Mouse (Mus musculus) neural tube, embryonic 12.5 days (tissue): ENCODE data around the gene Plch2. TPM values are rescaled to one million over a fixed set of nuclear protein-coding genes. Genes with fewer than 3 reads are reported as not detected.
"Not testable (repeated sequence)": the region's sequence is repeated elsewhere in the genome, so short reads cannot be mapped to it uniquely, and the experiment has no call there.

Experiments
- ATAC-seq: fragments of 200-750 bp; cut with Nextera tagmentation; 2 replicates; pipeline ENCODE4 v1.8.0; 2017; ENCODE audit warnings: low read depth, mild to moderate bottlenecking, moderate TSS enrichment, moderate library complexity; ENCODE audit not compliant: low FRiP score
- H3K27ac ChIP-seq: fragments of 300-500 bp; sonication (generic); 2 replicates; pipeline ENCODE4 v1.5.1; 2016
- H3K27me3 ChIP-seq: fragments of 300-500 bp; sonication (generic); replicated peaks from 2 replicates; pipeline ENCODE4 v1.6.1; 2016; ENCODE audit warnings: mild to moderate bottlenecking
- H3K36me3 ChIP-seq: fragments of 300-500 bp; sonication (generic); 2 replicates; pipeline ENCODE4 v1.6.1; 2016; ENCODE audit warnings: mild to moderate bottlenecking
- H3K4me1 ChIP-seq: fragments of 300-500 bp; sonication (generic); 2 replicates; pipeline ENCODE4 v1.6.1; 2016
- H3K4me2 ChIP-seq: fragments of 300-500 bp; sonication (generic); replicated peaks from 2 replicates; pipeline ENCODE4 v1.6.1; 2016; ENCODE audit warnings: mild to moderate bottlenecking
- H3K4me3 ChIP-seq: fragments of 300-500 bp; sonication (generic); 2 replicates; pipeline ENCODE4 v1.5.1; 2016
- H3K9ac ChIP-seq: fragments of 300-500 bp; sonication (generic); 2 replicates; pipeline ENCODE4 v1.6.1; 2016; ENCODE audit warnings: mild to moderate bottlenecking
- H3K9me3 ChIP-seq: fragments of 300-500 bp; sonication (generic); 2 replicates; pipeline ENCODE4 v1.6.1; 2016; ENCODE audit warnings: mild to moderate bottlenecking
- WGBS: fragments of 180-500 bp; shearing (Covaris S2); methylation state at CpG from one replicate; pipeline ENCODE4 v1.1.7; 2016; 5-methylcytosine and 5-hydroxymethylcytosine counted together
- polyA plus RNA-seq: library from polyadenylated mRNA; unstranded; fragments of >200 nt; fragmentation: Nextera tagmentation; extraction: Ambion mirVana; gene quantifications from 2 replicates; pipeline ENCODE4 v1.2.1, GENCODE M21; 2016

The Plch2 gene
- polyA plus RNA-seq, 1 experiment from 2014 or later = 4.1 TPM

- H3K27me3 ChIP-seq = no peaks in the 10 kb centered on the region
- peak within 1 kb of the TSS; percentile 98 for H3K4me3 ChIP-seq
- ATAC-seq = peak; percentile 97
- no peaks in the 10 kb centered on the region for H3K9me3 ChIP-seq
- under 1% methylated on average over 85 of the region's 85 CpGs for WGBS
- H3K9ac ChIP-seq = peak within 1 kb of the TSS; percentile 92
- H3K36me3 ChIP-seq = peaks cover 21% of the 10 kb centered on the region
- peak within 1 kb of the TSS; percentile 86 for H3K27ac ChIP-seq
- H3K4me1 ChIP-seq = peaks cover 30% of the 10 kb centered on the region
- H3K4me2 ChIP-seq = peak within 1 kb of the TSS; percentile 97
These were observed 29.8 kb upstream of the Plch2 start, which contains the start of the genes Rer1 and Morn1 for GRCm38 (mm10) chr4:155086108-155087024. Gene Rer1, minus strand, starts transcription at chr4:155086382. Gene Morn1, plus strand, starts transcription at chr4:155086577.

- Histone ChIP-seq H3K4me2 (peak overlapping the region; percentile 97), H3K9ac (peak overlapping the region; percentile 92), H3K36me3 (peaks cover 28% of the 10 kb centered on the region), H3K27ac (peak overlapping the region; percentile 86), H3K27me3 (no peaks in the 10 kb centered on the region), H3K9me3 (no peaks in the 10 kb centered on the region), H3K4me3 (peak overlapping the region; percentile 98), H3K4me1 (peaks cover 30% of the 10 kb centered on the region)
- WGBS = 9% methylated on average over 35 of the region's 35 CpGs
- no peak; the same call in 1 of the 2 replicates for ATAC-seq
These were observed 28.9 kb upstream of the Plch2 start for GRCm38 (mm10) chr4:155085206-155086107.

GRCm38 (mm10) chr4:155084351-155084750, 27.8 kb upstream of the Plch2 start:
- peaks cover 30% of the 10 kb centered on the region for H3K4me1 ChIP-seq
- no peak overlapping the region for H3K4me3 ChIP-seq
- no peaks in the 10 kb centered on the region for H3K27me3 ChIP-seq
- H3K9me3 ChIP-seq = no peaks in the 10 kb centered on the region
- H3K36me3 ChIP-seq = peaks cover 39% of the 10 kb centered on the region
- H3K27ac ChIP-seq = no peak overlapping the region
- peak overlapping the region; percentile 5 for H3K4me2 ChIP-seq
- no peak overlapping the region for H3K9ac ChIP-seq
- no peak for ATAC-seq
- WGBS = 91% methylated on average over 7 of the region's 7 CpGs

GRCm38 (mm10) chr4:155083553-155083952, 27.0 kb upstream of the Plch2 start:
- no peak overlapping the region for H3K4me3 ChIP-seq
- no peak overlapping the region for H3K27ac ChIP-seq
- no peaks in the 10 kb centered on the region for H3K27me3 ChIP-seq
- H3K4me1 ChIP-seq = peaks cover 30% of the 10 kb centered on the region
- ATAC-seq = no peak
- WGBS = 93% methylated on average over 4 of the region's 4 CpGs
- peaks cover 44% of the 10 kb centered on the region for H3K36me3 ChIP-seq
- no peak overlapping the region for H3K9ac ChIP-seq
- no peaks in the 10 kb centered on the region for H3K9me3 ChIP-seq
- H3K4me2 ChIP-seq = no peak overlapping the region

GRCm38 (mm10) chr4:155079666-155080065, 23.1 kb upstream of the Plch2 start:
- H3K27me3 ChIP-seq = no peaks in the 10 kb centered on the region

GRCm38 (mm10) chr4:155078808-155079207, 22.2 kb upstream of the Plch2 start:
- not testable (repeated sequence) for H3K27ac ChIP-seq, H3K27me3 ChIP-seq, H3K4me2 ChIP-seq, ATAC-seq, H3K9ac ChIP-seq, H3K9me3 ChIP-seq, H3K4me1 ChIP-seq, H3K4me3 ChIP-seq
- H3K36me3 ChIP-seq = peaks cover 83% of the 10 kb centered on the region
- 93% methylated on average over 10 of the region's 10 CpGs for whole genome bisulfite sequencing

More at GRCm38 (mm10) chr4:155079666-155080065, 23.1 kb upstream of the Plch2 start:
- Histone ChIP-seq H3K9me3 (no peaks in the 10 kb centered on the region), H3K4me2 (no peak overlapping the region), H3K4me1 (peaks cover 10% of the 10 kb centered on the region), H3K4me3 (no peak overlapping the region), H3K27ac (no peak overlapping the region), H3K9ac (no peak overlapping the region), H3K36me3 (peaks cover 75% of the 10 kb centered on the region)
- no peak for ATAC-seq
- 95% methylated on average over 6 of the region's 6 CpGs for WGBS

- peaks cover 83% of the 10 kb centered on the region for H3K36me3 ChIP-seq
- ATAC-seq = no peak
- no peak overlapping the region for H3K4me2 ChIP-seq
- no peak overlapping the region for H3K9ac ChIP-seq
- H3K27ac ChIP-seq = no peak overlapping the region
- 89% methylated on average over 9 of the region's 9 CpGs for WGBS
- H3K4me1 ChIP-seq = no peaks in the 10 kb centered on the region
- no peaks in the 10 kb centered on the region for H3K27me3 ChIP-seq
- no peaks in the 10 kb centered on the region for H3K9me3 ChIP-seq
- no peak overlapping the region for H3K4me3 ChIP-seq
These were observed 20.1 kb upstream of the Plch2 start for GRCm38 (mm10) chr4:155076677-155077076.

- no peak for ATAC-seq
- 93% methylated on average over 2 of the region's 2 CpGs for WGBS
These were observed 19.2 kb upstream of the Plch2 start for GRCm38 (mm10) chr4:155075813-155076212.

GRCm38 (mm10) chr4:155075137-155075536, 18.6 kb upstream of the Plch2 start:
- no peak for ATAC-seq
- 88% methylated on average over 9 of the region's 9 CpGs for WGBS
- Histone ChIP-seq H3K27ac (no peak overlapping the region), H3K9me3 (no peaks in the 10 kb centered on the region), H3K27me3 (no peaks in the 10 kb centered on the region), H3K4me1 (no peaks in the 10 kb centered on the region), H3K4me3 (no peak overlapping the region), H3K4me2 (no peak overlapping the region), H3K36me3 (peaks cover 86% of the 10 kb centered on the region), H3K9ac (no peak overlapping the region)

More at GRCm38 (mm10) chr4:155075813-155076212, 19.2 kb upstream of the Plch2 start:
- Histone ChIP-seq H3K4me1 (no peaks in the 10 kb centered on the region), H3K9me3 (no peaks in the 10 kb centered on the region), H3K36me3 (peaks cover 86% of the 10 kb centered on the region), H3K4me3 (no peak overlapping the region), H3K4me2 (no peak overlapping the region), H3K27me3 (no peaks in the 10 kb centered on the region), H3K9ac (no peak overlapping the region), H3K27ac (no peak overlapping the region)

- WGBS = 79% methylated on average over 9 of the region's 9 CpGs
- Histone ChIP-seq H3K4me3 (no peak overlapping the region), H3K27me3 (no peaks in the 10 kb centered on the region), H3K9me3 (no peaks in the 10 kb centered on the region), H3K9ac (no peak overlapping the region), H3K27ac (no peak overlapping the region), H3K4me1 (no peaks in the 10 kb centered on the region), H3K36me3 (peaks cover 86% of the 10 kb centered on the region), H3K4me2 (no peak overlapping the region)
- no peak for ATAC-seq
These were observed 17.8 kb upstream of the Plch2 start for GRCm38 (mm10) chr4:155074418-155074817.

- WGBS = 93% methylated on average over 5 of the region's 5 CpGs
- peaks cover 74% of the 10 kb centered on the region for H3K36me3 ChIP-seq
These were observed 14.3 kb upstream of the Plch2 start for GRCm38 (mm10) chr4:155070921-155071320.

GRCm38 (mm10) chr4:155070199-155070598, 13.6 kb upstream of the Plch2 start:
- H3K4me1 ChIP-seq = peaks cover 17% of the 10 kb centered on the region
- no peak overlapping the region for H3K4me2 ChIP-seq
- H3K27ac ChIP-seq = no peak overlapping the region
- ATAC-seq = no peak
- peaks cover 67% of the 10 kb centered on the region for H3K36me3 ChIP-seq
- no peak overlapping the region for H3K4me3 ChIP-seq
- H3K9me3 ChIP-seq = no peaks in the 10 kb centered on the region
- H3K27me3 ChIP-seq = no peaks in the 10 kb centered on the region
- WGBS = 92% methylated on average over 13 of the region's 13 CpGs
- H3K9ac ChIP-seq = no peak overlapping the region

More at GRCm38 (mm10) chr4:155070921-155071320, 14.3 kb upstream of the Plch2 start:
- Histone ChIP-seq H3K27me3 (no peaks in the 10 kb centered on the region), H3K9me3 (no peaks in the 10 kb centered on the region), H3K4me1 (peaks cover 17% of the 10 kb centered on the region), H3K9ac (no peak overlapping the region), H3K4me3 (no peak overlapping the region), H3K27ac (no peak overlapping the region), H3K4me2 (no peak overlapping the region)
- no peak for ATAC-seq
